Mouse (Mus musculus): Measurements from ENCODE around the gene Ss18l1. TPM values are rescaled to one million over a fixed set of nuclear protein-coding genes. Genes with fewer than 3 reads are reported as not detected.
A peak's percentile ranks its signal among the peaks of the same experiment; 100 is the strongest.

The Ss18l1 gene
- total and polyA plus RNA-seq, 3 experiments: 3.1 to 4.3 TPM; not detected in 1

- TF ChIP-seq NELFE (IDR thresholded peaks at IDR 0.05; ENCODE audit: low read depth, low read length): no peak
- no peak for TF ChIP-seq GABPA (IDR thresholded peaks at IDR 0.05; ENCODE audit: low read depth, low read length)
- TF ChIP-seq CTCF (IDR thresholded peaks at IDR 0.05 in 2 of 3, conservative IDR thresholded peaks at IDR 0.05 in 1 of 3; ENCODE audit: control insufficient read depth in 1 of 3, insufficient read depth in 1 of 3, low read depth in 2 of 3, low read length in 3 of 3, poor library complexity in 1 of 3, severe bottlenecking in 1 of 3): no peak
- no peak for TF ChIP-seq MYC (IDR thresholded peaks at IDR 0.05; ENCODE audit: low read depth, low read length)
- no peak for TF ChIP-seq MEF2A (IDR thresholded peaks at IDR 0.05; ENCODE audit: extremely low read depth, insufficient replicate concordance, low read depth, low read length, poor library complexity, severe bottlenecking)
- no peak for TF ChIP-seq BHLHE40 (IDR thresholded peaks at IDR 0.05; ENCODE audit: borderline replicate concordance, low read depth, low read length)
- H3K9me3 ChIP-seq (replicated peaks; ENCODE audit: insufficient read depth, low read length): no peaks in the 10 kb centered on the region
- DNase-seq (ENCODE audit: low read depth, low spot score): no peak
- H3K9ac ChIP-seq (ENCODE audit: control insufficient read depth, low read depth, low read length, poor library complexity, severe bottlenecking): no peak overlapping the region
- H3K79me2 ChIP-seq (ENCODE audit: control insufficient read depth, insufficient read depth, low read length, poor library complexity): no peaks in the 10 kb centered on the region
- no peak overlapping the region for H3K4me3 ChIP-seq (ENCODE audit: control insufficient read depth in 1 of 2, insufficient read depth in 1 of 2, low read depth in 2 of 2, low read length in 2 of 2)
- H3K27ac ChIP-seq (ENCODE audit: control insufficient read depth, low read depth, low read length): no peak overlapping the region
- H3K27me3 ChIP-seq (ENCODE audit: control insufficient read depth in 1 of 2, insufficient read depth in 2 of 2, low read length in 2 of 2): no peaks in the 10 kb centered on the region
- no peaks in the 10 kb centered on the region for H3K36me3 ChIP-seq (ENCODE audit: control insufficient read depth in 1 of 2, insufficient read depth in 2 of 2, low read length in 2 of 2)
- H3K4me1 ChIP-seq (ENCODE audit: control insufficient read depth in 1 of 2, insufficient read depth in 2 of 2, low read length in 2 of 2): no peaks in the 10 kb centered on the region
Measured at GRCm38 (mm10) chr2:180105441-180106190, 63.3 kb downstream of the Ss18l1 start.

- H3K27me3 ChIP-seq (ENCODE audit: control insufficient read depth in 1 of 2, insufficient read depth in 2 of 2, low read length in 2 of 2): 0 out of 4 replicates have a peak, but pooled peaks cover 0 to 3% of the 10 kb centered on the region in 2 experiments
- no peak overlapping the region for H3K27ac ChIP-seq (ENCODE audit: control insufficient read depth, low read depth, low read length)
- TF ChIP-seq MAX (IDR thresholded peaks at IDR 0.05; ENCODE audit: low read length) (no peak), BHLHE40 (IDR thresholded peaks at IDR 0.05; ENCODE audit: borderline replicate concordance, low read depth, low read length) (no peak), GATA1 (IDR thresholded peaks at IDR 0.05; ENCODE audit: low read depth, low read length) (peak; percentile 44; the same call in 1 of the 2 replicates), HCFC1 (IDR thresholded peaks at IDR 0.05; ENCODE audit: low read depth, low read length) (no peak), RAD21 (IDR thresholded peaks at IDR 0.05; ENCODE audit: low read depth, low read length) (peak; percentile 48), MAZ (IDR thresholded peaks at IDR 0.05; ENCODE audit: low read depth, low read length) (no peak), SMC3 (IDR thresholded peaks at IDR 0.05; ENCODE audit: low read depth, low read length) (peak; percentile 31; the same call in 1 of the 2 replicates), MYC (IDR thresholded peaks at IDR 0.05; ENCODE audit: low read depth, low read length) (no peak), MYB (IDR thresholded peaks at IDR 0.05; ENCODE audit: low read depth, low read length) (no peak), POLR2AphosphoS5 (IDR thresholded peaks at IDR 0.05; ENCODE audit: borderline replicate concordance, low read depth, low read length) (no peak), KAT2A (conservative IDR thresholded peaks at IDR 0.05; ENCODE audit: low read depth, low read length) (no peak), E2F4 (IDR thresholded peaks at IDR 0.05; ENCODE audit: borderline replicate concordance, low read depth, low read length) (no peak), UBTF (IDR thresholded peaks at IDR 0.05; ENCODE audit: borderline replicate concordance, insufficient read depth, low read depth, low read length) (no peak), CHD2 (IDR thresholded peaks at IDR 0.05; ENCODE audit: low read length) (no peak), CTCF (IDR thresholded peaks at IDR 0.05 in 2 of 3, conservative IDR thresholded peaks at IDR 0.05 in 1 of 3; ENCODE audit: control insufficient read depth in 1 of 3, insufficient read depth in 1 of 3, low read depth in 2 of 3, low read length in 3 of 3, poor library complexity in 1 of 3, severe bottlenecking in 1 of 3) (peak; percentile 40 to 71 (median 60)), ZNF384 (IDR thresholded peaks at IDR 0.05; ENCODE audit: low read depth, low read length) (no peak), TAL1 (IDR thresholded peaks at IDR 0.05; ENCODE audit: low read length) (no peak), MEF2A (IDR thresholded peaks at IDR 0.05; ENCODE audit: extremely low read depth, insufficient replicate concordance, low read depth, low read length, poor library complexity, severe bottlenecking) (no peak), EP300 (IDR thresholded peaks at IDR 0.05; ENCODE audit: low read depth in 1 of 2, low read length in 2 of 2) (no peak), CHD1 (IDR thresholded peaks at IDR 0.05; ENCODE audit: low read depth, low read length) (no peak), POLR2AphosphoS2 (IDR thresholded peaks at IDR 0.05; ENCODE audit: low read length) (no peak), TCF12 (IDR thresholded peaks at IDR 0.05; ENCODE audit: low read depth, low read length) (no peak), JUND (IDR thresholded peaks at IDR 0.05; ENCODE audit: low read depth, low read length) (no peak), USF1 (IDR thresholded peaks at IDR 0.05; ENCODE audit: low read depth, low read length) (no peak)
- H3K79me2 ChIP-seq (ENCODE audit: control insufficient read depth, insufficient read depth, low read length, poor library complexity): no peaks in the 10 kb centered on the region
- H3K36me3 ChIP-seq (ENCODE audit: control insufficient read depth in 1 of 2, insufficient read depth in 2 of 2, low read length in 2 of 2): no peaks in the 10 kb centered on the region
- no peak overlapping the region for H3K4me3 ChIP-seq (ENCODE audit: control insufficient read depth in 1 of 2, insufficient read depth in 1 of 2, low read depth in 2 of 2, low read length in 2 of 2)
- no peaks in the 10 kb centered on the region for H3K4me1 ChIP-seq (ENCODE audit: control insufficient read depth in 1 of 2, insufficient read depth in 2 of 2, low read length in 2 of 2)
- DNase-seq (ENCODE audit: low read depth, low spot score): peak; percentile 57
- no peaks in the 10 kb centered on the region for H3K9me3 ChIP-seq (replicated peaks; ENCODE audit: insufficient read depth, low read length)
- no peak overlapping the region for H3K9ac ChIP-seq (ENCODE audit: control insufficient read depth, low read depth, low read length, poor library complexity, severe bottlenecking)
Measured at GRCm38 (mm10) chr2:180107081-180107480, 64.8 kb downstream of the Ss18l1 start.

Data from MEL (cell line).